Mouse (Mus musculus) brain, embryonic 14.5 days (tissue): ENCODE measurements around the gene Cd46.

Experiments used
- CTCF ChIP-seq: fragments of 200-500 bp; IDR thresholded peaks from 2 replicates; pipeline ENCODE4 v1.5.1; 2012; ENCODE audit warnings: inconsistent platforms, mild to moderate bottlenecking, moderate library complexity, borderline replicate concordance; ENCODE audit not compliant: insufficient read depth, insufficient read length; ENCODE audit errors: extremely low read depth
- POLR2A ChIP-seq: fragments of 200-500 bp; IDR thresholded peaks from 2 replicates; pipeline ENCODE4 v1.6.1; 2012; ENCODE audit warnings: mild to moderate bottlenecking, inconsistent platforms, borderline replicate concordance; ENCODE audit not compliant: poor library complexity, insufficient read depth, insufficient read length, severe bottlenecking; ENCODE audit errors: extremely low read depth

GRCm38 (mm10) chr1:195032738-195033137, 59.3 kb downstream of the Cd46 start:
- TF ChIP-seq CTCF = no peak
- no peak for TF ChIP-seq POLR2A
